Mouse (Mus musculus) CD4-positive naive resting alpha-beta T cell, adult 76 days (primary cell): ENCODE data around the gene Glb1l3. TPM values are rescaled to one million over a fixed set of nuclear protein-coding genes. Genes with fewer than 3 reads are reported as not detected.

Experiments used
- total RNA-seq: library from RNA; stranded (reverse); gene quantifications from one replicate; pipeline ENCODE4 v1.2.4, GENCODE M21; 2023

The Glb1l3 gene
- total RNA-seq = not detected

GRCm38 (mm10) chr9:26860751-26861150 is at the start of gene Glb1l3:
Gene Glb1l3 (minus strand): TSS chr9:26860890.

GRCm38 (mm10) chr9:26805935-26806666 is 54.6 kb downstream of the Glb1l3 start, which contains the start of gene Glb1l2:
Gene Glb1l2 (minus strand): TSS chr9:26806468.

Other genes with a start within 250 kb of the Glb1l3 start
- gene B3gat1, start 127.2 kb downstream of the Glb1l3 start, total RNA-seq = not detected
- gene Glb1l2, start 54.4 kb downstream of the Glb1l3 start, total RNA-seq = not detected
- not detected for gene Gm1110, start 62.2 kb upstream of the Glb1l3 start, total RNA-seq
- 22.3 TPM for gene Acad8, start 138.7 kb upstream of the Glb1l3 start, total RNA-seq
- gene Thyn1, start 138.8 kb upstream of the Glb1l3 start, total RNA-seq = 22.6 TPM
- 34.6 TPM for gene Vps26b, start 169.2 kb upstream of the Glb1l3 start, total RNA-seq
- 56.8 TPM for gene Ncapd3, start 169.3 kb upstream of the Glb1l3 start, total RNA-seq